Mouse (Mus musculus) cortical plate, adult 2 months (tissue): Measurements from ENCODE around the gene Mum1.

ENCODE experiments used
- CTCF ChIP-seq: fragments of 200-500 bp; IDR thresholded peaks from 2 replicates; pipeline ENCODE4 v1.5.1; 2011; ENCODE audit warnings: mild to moderate bottlenecking, control low read depth, low read length; ENCODE audit not compliant: insufficient read depth; ENCODE audit errors: extremely low read depth
- POLR2A ChIP-seq: fragments of 200-500 bp; IDR thresholded peaks from 2 replicates; pipeline ENCODE4 v1.6.1; 2011; ENCODE audit warnings: mild to moderate bottlenecking, low read length, control low read depth; ENCODE audit not compliant: insufficient read depth; ENCODE audit errors: extremely low read depth

GRCm38 (mm10) chr10:80187739-80188138 lies 38.5 kb upstream of the Mum1 start:
- no peak for TF ChIP-seq CTCF
- no peak for TF ChIP-seq POLR2A
